Mouse (Mus musculus): ENCODE results near the gene Trim2.

The Trim2 gene

DNA sequence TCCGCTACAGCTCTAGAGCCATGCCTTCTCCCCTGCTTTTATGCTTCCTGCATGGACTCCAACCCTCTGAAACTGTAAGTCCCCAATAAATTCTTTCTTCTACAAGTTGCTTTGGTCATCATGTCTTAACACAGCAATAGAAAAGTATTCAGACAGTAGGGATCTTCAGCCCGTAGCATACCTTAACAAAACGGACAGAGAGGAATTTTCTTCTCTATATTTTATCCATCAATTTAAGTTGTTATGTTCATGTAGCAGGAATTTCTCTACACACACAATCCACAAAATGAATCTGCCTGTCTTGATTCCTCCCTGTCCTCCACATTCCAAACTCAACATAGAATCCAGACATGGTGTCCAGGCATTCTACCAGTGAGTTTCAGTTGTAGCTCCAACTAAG lies at the start of gene Trim2:
TSS of gene Trim2 (minus strand) at position 101 of the 400 bp plus-strand sequence.
- no peak for DNase-seq (ENCODE audit: low read depth, low spot score)

DNA sequence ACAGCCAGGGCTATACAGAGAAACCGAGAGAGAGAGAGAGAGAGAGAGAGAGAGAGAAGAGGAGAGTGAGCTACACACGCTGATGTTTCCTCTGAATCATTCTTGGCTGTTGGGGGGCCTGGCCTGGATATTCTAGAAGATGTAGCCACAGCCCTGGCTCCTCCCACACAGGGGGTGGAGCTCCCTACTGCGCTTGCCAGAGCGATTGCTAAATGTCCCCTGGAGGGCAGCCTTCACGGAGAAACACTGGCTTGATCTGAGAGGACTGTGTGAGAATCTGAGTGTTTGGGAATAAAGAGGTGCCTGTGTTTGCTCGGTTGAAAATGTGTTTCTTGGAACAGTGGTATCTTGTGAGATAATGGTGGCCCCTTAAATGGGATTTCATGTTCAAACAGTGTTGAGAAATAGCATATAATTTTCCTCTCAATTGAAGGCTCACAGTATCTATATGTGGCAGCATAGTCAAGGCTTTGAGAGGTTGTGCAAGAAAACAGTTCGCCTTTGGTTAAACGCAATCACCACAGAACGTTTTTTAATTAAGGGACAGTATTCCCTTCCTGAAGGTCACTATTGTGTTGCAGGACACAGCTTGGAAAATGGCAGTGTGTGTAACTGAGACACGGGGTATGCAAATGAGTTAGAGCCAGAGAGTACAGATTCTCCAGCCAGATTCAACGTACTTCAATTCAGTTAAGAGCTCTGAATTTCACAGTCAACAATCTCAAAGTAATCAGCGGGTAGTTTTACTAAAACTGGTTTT lies 49.4 kb upstream of the Trim2 start:
- peak; percentile 77 for DNase-seq (ENCODE audit: low read depth, low spot score)

DNA sequence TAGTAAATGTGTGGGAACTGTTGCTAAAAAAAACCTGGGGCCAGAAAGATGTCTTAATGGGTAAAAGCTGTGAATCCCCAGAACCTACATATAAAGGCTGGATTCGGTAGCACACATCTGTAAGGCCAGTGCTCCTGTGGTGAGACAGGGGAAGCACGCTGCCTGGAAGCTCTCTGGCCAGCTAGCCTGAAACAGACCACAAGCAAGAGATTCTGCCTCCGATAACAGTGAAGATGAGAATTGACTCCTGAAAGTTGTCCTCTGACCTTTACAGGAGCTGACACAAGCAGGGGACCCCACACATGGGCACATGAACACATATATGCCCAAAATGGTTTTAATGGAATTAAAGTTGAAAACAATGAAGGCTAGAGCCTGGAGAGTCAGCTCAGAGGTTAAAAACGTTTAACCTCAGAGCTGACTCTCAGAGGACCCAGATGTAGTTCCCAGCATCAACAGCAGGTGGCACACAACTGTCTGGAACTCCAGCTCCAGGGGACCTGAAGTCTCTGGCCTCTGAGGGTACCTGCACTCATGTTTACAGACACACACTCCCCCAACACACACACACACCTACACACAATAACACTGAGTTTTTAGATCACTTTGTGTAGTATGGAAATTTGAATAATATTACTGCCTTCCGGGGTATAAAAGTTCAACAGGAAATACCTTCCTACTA lies 45.8 kb upstream of the Trim2 start:
- peak; percentile 64 for DNase-seq (ENCODE audit: low read depth, low spot score)

DNA sequence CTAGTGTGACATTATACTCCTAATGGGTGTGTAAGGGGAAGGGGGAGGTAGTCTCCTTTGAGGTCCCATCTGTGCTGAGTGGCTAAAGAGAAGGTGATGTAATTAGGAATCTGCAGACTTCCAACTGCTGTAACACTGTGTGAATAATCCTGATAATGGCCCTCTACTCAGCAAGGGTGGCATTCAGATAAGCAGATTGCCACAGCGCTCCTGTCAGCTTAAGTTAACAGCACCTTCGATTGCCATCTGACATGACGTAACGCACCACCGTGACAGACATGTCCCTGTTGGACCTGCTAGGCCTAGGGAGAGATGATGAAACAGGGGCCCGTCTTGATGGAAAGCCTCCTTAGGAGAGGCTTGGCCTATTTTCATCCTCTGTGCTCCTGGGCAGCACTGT lies 43.6 kb upstream of the Trim2 start:
- no peak for DNase-seq (ENCODE audit: low read depth, low spot score)

DNA sequence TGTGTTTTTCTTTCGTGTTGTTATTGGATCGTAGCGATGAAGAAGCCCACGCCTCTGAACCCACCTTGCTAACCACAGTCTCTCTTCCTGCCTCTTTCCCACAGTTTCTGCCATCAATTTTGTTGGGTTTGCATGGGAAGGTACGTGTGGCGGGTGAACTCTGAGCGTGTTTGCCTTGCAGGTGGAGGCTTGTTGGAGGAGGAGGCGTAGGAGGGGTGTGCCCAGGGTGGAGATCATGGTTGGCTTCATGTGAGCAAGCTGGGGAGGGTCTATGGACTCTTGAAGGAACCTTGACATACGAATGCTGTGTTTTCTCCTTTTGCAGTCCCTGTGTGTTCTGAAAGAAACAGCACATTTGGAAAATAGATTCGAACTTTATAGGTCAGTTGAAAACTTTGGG lies 43.1 kb upstream of the Trim2 start:
- DNase-seq (ENCODE audit: low read depth, low spot score): no peak

DNA sequence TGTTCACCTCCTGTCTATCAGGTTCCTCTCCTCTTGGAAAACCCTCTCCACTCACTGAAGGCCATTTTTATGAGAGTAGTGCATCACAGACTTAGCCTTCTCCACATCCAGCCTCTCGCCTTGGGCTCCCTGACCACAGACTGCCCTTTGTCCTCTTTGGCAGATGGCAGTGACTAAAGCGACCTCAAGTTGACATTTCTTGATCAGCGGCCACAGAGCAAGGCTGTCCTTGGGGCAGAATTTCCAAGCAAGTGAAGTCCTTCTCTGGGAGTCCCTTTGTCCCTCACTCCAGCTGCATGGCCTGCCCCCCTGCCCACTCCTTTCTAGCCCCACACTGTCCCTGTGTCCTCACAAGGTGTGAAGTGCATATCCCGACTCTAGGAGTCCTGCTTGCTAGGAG lies 40.7 kb upstream of the Trim2 start:
- DNase-seq (ENCODE audit: low read depth, low spot score): no peak

DNA sequence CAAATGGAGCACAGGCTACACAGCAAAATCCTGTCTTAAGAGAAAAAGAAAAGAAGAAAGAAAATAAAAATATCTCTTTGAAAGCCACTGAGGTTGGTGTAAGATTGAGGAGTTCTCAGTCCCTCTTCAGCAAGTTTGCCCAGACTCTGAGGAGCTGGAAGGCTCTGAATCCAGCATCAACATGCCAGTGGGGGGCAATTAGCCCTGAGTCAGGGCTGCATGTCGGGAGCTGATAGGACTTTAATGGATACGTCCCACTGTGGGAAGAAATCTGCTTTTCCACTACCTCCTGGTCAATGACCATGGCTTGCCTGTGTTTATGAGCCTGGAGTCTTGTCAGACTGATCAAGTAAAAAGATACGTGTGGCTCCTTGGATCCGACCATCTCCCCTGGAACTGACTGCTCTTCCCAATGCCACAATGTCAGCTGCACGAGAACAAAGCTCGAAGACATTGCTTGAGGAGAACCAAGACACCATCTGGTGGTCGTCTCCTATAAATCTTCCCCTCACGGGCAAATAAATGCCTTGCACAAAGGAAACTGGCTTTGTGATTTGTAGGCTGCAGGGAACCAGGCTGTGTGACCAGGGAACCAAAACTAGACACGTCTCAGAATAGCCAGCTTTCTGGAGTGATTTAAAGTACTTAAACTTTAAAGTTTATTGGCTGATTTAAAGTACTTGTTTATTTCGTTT lies 39.9 kb upstream of the Trim2 start:
- no peak for DNase-seq (ENCODE audit: low read depth, low spot score)

DNA sequence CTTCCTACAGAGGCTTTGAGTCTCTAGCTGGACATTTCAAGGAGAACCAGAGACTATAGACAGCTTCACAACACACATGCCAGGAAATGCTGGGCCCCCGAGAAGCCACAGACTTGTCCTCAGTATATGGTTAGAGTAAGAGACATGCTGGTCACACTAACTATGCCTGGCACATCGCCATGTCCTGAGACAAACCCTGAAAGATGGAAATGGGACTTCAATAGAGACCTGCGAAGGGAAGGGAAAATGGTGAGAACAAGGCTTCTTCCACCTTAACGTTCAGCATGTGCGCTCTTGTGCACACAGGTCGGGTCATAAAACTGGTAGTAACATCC lies 38.9 kb upstream of the Trim2 start:
- no peak for DNase-seq (ENCODE audit: low read depth, low spot score)

DNA sequence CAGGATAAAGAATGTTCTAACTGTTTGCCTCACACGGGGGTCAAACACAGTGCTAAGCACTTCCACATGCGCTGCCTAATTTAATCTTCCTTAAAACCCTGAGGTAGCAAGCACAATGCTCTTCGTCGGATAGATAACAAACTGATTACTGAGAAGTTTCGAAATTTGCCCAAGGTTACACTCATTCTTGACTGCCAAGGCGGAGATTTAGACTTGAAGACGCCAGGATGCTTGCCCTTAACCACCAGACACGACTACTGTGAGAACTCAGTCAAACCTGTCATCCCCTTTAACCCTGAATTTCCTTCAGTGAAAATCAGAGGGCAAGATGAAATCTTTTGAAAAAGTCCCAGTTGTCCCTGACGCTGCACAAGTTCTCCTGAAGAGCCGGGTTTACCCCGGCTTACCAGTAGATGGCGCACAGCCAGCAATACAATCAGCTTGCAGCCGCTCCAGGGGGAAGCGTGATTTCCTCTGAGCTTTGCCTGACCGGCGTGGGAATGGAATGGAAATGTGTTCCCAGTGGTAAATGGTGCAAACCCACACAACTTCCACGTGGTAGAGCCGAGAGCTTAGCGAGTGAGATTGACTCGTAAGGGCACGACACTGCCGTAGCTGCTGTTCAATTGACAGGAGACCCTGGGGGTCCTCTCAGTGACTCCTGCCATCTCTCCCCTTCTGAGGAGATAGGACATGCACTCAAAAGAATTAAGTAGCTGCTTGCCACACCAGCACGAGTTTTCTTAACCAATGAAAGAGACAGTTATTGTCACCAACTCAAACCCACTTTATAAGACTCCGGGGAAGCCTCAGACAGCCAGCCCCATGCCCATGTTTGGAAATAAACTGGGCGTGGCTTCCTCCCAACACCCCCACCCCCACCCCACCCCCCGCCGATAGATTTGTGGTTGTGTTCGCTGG lies 38.3 kb upstream of the Trim2 start:
- DNase-seq (ENCODE audit: low read depth, low spot score): peak; percentile 75

DNA sequence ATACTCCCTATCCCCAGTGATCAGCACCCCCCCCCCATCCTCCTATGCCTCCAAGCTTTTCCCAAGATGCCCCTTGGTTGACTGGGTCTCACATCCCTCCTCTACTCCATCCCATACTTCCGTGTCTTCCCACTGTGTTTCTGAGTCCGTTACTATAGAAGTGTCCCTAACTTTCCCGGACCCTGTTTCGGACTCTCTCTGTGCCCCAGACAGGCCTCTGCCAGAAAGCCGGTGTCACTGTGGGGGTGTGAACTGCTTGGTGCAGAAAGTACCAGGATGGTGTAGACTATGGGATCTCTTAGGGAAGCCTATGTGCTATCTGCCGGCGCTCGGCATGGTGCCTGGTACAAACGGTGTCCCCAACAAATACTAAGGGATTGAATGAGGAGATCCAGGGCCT lies 36.4 kb upstream of the Trim2 start:
- DNase-seq (ENCODE audit: low read depth, low spot score): no peak

DNA sequence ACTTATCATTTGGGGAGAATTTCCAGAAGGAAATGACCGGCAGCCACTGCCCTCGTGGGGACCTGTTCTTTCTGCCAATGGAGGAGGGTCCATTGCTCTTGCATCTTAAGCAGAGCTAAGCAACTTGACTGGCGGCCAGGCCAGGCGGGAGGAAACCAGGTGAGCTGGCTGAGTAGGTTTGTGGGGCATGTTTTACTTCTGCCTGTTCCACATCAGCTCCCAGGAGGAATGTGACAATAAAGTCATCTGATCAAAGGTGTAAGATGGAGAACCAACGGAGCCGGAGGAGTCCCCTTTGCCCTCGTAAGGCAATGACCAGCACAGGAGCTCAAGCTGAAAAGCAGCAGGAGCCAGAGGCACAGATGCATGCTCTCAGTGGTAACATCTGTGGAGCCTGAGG lies 35.1 kb upstream of the Trim2 start:
- no peak for DNase-seq (ENCODE audit: low read depth, low spot score)

DNA sequence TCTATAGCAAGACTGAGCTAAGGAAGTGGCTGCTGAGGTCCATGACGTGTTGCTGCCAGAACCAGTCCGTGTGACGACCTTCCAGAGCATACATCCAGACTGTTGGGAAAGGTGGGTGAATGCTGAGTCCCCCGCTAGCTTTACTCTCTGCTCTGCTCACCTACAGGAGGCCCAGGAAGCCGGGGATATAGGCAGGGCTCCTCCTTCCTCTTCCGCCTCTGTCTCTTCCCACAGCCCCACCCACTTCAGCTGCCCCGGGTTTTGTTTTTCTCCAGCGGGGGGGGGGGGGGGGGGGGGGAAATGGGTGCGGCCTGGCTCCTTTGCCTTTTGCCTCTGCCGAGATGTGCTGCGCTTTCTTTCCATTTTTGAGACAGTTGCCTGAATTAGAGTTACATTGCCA lies 30.9 kb upstream of the Trim2 start:
- DNase-seq (ENCODE audit: low read depth, low spot score): no peak

DNA sequence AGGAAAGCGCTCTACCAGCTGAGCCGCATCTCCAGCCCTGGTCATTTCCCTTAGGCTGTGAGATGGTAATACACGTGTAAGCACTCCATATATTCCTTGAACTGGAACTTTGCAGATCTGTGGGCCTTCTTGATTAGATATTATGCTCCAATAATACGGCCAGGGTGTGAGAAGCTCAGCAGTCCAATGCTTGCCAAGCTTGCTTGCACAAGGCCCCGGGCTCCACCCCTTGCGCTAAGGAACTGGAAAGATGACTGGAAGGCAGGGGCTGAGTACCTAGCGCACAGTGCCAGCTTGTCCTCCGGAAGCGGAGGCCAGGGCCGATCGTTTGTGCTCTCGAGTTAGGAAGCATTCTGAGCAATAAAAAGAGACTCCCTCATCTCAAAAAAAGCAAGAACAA lies 29.7 kb upstream of the Trim2 start:
- no peak for DNase-seq (ENCODE audit: low read depth, low spot score)

DNA sequence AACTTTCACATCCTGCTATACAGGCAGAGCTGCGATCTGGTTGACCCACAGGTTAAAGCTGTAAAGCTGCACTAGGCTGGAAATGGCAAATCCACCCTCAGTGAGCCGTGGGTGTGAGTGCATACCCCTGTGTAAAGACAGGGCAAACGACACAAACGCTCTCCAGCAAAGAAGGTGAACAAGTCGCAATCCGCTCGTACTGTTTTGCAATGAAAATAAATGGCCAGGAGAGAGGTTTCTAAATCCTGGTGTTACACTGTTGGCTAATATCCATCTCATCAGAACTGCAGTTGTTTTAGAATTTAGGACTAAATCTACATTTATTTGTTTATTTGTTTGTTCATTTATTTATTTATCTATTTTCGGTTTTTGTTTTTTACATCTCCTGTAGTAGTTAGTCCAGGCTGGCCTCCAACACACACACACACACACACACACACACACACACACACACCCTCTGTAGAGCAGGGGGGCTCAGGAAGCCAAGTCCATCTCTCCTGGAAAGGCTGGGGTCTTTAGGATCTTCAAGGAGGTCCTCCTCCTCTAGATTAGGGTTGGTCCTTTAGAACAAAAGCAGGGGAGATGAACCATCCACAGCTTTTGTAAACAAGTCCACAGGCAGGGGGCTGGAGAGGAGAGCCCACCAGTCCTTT lies 28.9 kb upstream of the Trim2 start:
- no peak for DNase-seq (ENCODE audit: low read depth, low spot score)

DNA sequence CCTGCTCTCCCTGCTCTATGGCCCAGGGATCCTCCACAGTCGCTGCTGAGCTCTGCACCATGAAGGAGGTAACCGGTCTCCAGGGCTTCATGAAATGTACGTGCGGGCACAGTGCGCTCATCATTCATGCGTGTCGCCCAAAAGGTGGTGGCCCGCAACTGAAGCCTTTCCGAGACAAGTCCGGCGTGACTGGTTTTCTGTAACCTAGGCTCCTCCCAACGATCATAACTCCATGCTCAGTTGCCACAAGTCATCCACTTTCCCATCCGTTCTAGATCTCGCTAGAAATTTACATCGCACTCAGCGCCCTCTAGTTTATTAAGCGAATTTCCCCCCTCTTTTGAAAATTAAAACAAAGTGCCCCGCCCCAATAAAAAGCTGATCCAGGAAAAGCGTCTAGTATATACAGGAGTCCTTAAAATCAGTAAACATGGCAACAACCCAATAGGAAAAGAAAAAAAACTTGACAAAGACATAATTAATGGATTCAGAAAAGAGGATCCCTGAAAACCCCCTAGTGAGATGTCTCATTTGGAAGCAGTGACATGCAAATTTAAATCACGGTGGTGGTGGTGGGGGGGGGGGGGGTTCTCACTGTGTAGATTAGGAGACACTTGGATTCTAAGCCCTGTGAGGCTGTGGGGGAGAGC lies 28.2 kb upstream of the Trim2 start:
- peak; percentile 47 for DNase-seq (ENCODE audit: low read depth, low spot score)

DNA sequence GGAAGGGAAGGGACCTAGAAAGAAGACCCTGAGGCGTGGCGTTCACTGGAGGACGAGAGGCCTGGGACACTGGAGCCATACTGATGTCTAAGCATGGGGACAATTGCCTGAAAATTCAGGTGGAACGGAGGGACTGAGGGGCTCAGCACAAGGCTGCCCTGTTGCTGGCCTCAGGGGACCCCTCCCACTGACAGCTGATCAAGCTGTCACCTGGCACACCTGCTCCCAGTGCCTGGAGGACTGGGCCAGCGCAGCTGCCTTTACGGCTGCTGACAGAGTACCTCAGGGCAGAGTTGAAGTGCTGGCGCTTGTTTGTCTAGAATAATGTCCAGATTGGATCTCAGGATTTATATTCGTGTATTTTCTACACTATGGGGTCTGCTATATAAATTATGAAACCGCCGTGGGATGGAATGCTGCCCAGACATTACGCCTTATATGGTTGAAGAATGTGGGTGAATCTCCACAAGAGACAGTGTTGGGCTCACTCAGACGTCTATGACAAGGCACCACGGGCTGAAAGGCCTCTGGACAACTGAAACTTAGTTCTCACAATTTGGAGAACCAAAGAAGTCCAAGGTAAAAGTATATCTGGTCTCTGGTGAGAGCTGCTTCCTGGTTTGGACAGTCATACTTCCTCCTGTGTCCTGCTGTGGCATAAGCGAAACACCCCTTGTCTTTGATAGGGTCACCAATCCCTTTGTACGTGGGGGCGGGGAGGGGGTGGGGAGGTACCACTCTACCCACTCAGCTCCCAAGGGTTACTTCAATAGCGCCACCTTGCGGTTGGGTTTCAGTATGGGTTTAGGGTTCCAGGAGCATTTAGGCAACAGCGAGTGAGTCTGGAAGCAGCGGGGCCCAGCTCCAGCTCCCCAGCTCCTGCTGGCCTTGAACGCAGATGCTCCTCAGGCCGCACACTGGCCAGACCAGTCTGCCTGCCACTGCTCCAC lies 27.0 kb upstream of the Trim2 start:
- DNase-seq (ENCODE audit: low read depth, low spot score): peak; percentile 79

DNA sequence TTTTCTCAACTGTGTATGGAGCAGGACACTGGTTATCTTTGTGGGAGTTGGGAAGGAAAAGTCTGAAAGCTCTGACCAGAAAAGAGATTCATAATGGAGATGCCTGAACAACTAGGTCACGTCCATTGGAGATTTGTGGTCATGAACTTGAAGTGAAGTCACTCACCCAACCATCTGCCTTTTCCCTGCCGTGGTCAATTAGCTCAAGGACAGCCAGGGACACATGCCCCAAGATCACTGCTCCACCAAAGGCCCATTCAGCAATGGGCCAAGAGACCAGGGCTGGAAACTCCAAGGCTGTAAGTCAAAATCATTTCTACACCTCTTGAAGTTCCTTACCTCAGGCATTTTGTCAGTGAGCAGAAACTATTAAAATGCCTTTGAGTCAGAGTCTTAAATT lies 23.5 kb upstream of the Trim2 start:
- DNase-seq (ENCODE audit: low read depth, low spot score): no peak

DNA sequence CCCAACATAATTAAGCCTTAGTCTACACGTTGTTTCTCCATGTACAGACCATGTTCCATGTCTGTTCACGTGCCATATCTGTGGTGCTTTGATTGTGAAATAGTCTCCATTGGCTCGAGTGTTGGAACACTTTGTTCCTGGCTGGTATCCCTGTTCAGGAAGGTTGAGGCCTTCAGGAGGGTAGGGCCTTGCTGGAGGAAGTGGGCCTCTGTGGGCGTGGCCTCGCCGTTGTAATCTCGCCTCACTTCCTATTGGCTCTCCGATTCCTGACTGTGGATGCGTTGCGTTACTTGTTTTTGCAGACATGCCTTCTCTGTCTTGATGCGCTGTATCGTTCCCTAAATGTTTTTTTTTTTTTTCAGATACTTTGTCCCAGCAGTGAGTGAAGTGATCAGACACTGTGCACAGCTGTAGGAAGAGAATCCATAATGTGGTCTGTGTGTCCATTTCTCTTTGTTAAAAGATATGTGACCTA lies 18.3 kb upstream of the Trim2 start:
- DNase-seq (ENCODE audit: low read depth, low spot score): no peak

DNA sequence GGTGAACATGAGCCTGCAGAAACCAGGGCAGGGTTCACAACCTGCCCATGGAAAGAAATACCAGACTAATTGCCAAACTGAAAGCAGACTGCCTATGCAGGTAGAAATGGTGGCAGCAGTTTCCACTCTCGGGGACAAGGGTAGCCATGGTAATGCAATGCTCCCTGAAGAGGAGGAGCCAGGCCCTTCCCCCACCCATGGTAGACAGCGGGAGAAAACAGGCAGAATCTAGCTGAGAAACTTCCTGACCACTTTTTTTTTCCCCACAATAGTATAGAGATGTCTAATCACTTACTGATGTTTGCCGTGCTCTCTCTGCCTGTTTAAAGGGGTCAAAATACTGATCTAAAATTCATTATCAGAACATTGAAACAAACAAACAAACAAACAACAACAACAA lies 17.8 kb upstream of the Trim2 start:
- DNase-seq (ENCODE audit: low read depth, low spot score): no peak

DNA sequence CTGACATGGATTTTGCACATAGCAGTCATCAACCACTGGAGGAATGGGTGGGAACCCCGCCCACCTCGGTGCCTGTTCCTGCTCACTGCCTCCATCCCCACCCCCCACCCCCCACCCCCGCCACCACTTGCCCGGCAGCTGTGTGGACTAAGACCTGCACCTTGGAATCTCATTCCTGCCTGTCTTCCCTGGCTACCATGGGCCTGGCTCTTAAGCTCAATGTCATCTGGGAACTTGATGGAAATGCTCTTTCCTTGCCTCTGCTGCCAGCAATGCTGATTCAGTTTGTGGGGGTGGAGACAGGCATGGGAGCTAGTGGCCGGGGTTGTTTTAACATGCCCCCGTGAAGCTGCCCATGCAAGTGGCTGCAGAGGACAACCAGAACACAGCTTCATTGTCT lies 17.3 kb upstream of the Trim2 start:
- DNase-seq (ENCODE audit: low read depth, low spot score): no peak

Measured in A20 (cell line).